Mouse (Mus musculus) layer of hippocampus, postnatal 36 days (tissue): ENCODE data around the gene Serpina1f. TPM values are rescaled to one million over a fixed set of nuclear protein-coding genes. Genes with fewer than 3 reads are reported as not detected.
"Not testable (repeated sequence)": the region's sequence is repeated elsewhere in the genome, so short reads cannot be mapped to it uniquely, and the experiment has no call there.

ENCODE experiments used
- DNase-seq, 2 experiments: peaks; one replicate each; pipeline ENCODE4 v3.0.0; 2022
- total RNA-seq, 2 experiments: library from RNA; stranded (reverse); gene quantifications; 2 replicates each; pipeline ENCODE4 v1.2.3; 2021

The Serpina1f gene
- total RNA-seq, 2 experiments from 2014 or later, result not detected

DNA sequence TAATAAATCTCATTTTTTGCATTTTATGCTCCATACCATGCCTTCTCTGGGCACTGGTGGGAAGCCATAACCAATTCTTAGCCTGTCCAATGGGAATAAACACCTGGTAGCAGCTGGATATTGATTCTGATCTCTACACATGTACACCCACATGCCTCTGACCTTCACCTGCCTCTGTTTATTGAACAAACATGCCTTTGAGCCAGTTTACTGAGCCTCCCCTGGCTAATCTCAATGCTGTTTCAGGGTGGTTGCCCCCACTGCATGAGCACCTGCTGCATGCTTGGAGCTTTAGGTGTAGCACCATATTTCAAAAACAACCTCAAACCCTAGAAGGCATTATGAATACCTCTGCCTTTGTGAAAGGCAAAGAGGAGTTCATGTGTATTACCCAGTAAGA is 33.3 kb downstream of the Serpina1f start:
- not testable (repeated sequence) for DNase-seq

DNA sequence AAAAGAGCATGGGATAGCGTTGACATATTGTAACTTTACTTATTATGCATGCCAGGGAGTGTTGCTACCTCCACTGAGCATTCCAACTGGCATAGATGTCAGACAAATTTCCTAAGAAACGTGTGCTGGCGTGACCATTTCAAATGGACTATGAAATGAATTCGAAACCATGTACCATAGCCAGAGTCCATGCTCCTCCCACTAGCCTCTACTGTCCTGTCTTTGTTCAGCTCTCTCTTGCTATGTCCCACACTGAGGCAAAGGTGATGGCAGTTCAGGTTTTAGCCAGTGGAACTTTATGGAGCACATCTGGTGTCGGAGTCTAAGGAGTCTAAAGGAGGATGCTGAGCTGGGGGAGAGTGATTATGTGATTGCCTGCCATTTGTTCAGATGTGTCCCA is 35.3 kb downstream of the Serpina1f start:
- no peak for DNase-seq

DNA sequence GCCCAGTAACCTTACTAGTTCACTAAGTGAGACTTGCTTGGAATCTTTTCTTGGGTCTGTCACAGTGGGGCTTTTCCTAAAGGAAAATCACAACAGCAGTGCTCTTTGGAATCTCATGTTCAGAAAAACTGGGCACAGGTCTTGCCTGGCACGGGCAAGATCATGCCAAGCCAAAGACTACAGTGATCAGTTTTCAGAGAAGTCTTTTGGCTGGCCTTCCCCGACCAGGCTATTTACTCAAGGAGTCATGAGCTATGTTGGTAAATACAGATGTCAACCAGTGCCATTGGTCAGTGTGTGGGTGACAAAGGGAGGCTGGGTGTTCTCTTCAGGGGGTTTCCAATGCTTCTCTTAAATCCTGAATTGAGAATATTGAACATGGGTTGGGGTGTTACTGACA is 36.2 kb downstream of the Serpina1f start:
- no peak for DNase-seq

DNA sequence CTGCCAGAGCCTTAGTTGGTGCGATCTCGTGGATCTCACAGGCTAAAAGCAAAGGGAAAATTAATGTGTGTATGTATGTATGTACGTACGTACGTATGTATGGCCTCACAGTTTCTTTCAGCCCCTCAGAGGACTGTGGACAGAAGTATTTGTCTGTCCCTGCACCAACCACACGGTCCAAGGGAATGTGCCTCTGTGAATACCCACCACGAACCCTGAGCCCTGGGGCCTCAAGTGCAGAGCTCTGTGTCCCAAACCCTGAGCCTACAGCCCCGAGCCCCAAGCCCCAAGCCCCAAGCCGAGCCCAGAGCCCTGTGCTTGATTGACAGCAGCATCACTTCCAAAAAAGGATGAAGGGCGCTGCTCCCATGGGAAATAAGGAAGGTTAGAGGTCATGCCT is 37.3 kb downstream of the Serpina1f start:
- DNase-seq, result no peak

DNA sequence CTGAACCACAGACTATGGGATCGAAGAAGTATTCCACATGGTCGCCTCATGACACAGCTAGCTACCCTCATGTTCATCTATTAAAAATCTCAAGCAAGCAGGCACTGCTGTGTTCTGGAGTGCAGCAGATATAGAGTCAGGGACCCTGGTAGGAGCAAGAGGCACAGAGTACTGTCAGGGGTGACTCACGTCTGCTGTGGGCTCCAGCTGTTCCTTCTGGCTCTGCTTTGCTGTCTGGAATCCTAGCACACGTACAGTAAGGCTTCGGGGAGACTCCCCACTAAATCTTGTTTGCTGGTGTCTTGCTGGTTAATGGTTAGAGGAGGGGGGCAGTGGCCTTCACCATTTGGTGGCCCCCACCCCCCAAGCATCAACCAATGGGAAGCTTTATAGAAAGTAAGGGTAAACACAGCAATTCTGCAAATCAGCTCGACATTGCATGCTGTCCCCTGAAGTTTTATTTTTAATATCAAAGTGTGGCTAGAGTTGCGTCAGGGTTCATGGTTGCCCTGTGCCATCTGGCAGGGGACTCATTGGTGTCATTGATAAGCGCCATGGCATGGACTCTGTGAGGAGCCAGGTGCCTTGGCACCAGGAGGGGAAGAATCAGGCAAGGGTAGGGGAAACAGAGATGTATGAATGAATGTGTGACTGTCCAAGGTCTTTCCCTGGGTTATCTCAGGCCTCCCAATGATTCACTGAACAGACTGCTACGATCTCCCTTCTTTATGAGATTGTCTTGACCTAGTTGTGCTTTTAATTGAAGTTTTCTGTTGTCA is 38.3 kb downstream of the Serpina1f start, which contains the start of gene Serpina6:
Gene Serpina6 (minus strand): TSS at position 365 of the 779 bp plus-strand sequence.
- no peak for DNase-seq

DNA sequence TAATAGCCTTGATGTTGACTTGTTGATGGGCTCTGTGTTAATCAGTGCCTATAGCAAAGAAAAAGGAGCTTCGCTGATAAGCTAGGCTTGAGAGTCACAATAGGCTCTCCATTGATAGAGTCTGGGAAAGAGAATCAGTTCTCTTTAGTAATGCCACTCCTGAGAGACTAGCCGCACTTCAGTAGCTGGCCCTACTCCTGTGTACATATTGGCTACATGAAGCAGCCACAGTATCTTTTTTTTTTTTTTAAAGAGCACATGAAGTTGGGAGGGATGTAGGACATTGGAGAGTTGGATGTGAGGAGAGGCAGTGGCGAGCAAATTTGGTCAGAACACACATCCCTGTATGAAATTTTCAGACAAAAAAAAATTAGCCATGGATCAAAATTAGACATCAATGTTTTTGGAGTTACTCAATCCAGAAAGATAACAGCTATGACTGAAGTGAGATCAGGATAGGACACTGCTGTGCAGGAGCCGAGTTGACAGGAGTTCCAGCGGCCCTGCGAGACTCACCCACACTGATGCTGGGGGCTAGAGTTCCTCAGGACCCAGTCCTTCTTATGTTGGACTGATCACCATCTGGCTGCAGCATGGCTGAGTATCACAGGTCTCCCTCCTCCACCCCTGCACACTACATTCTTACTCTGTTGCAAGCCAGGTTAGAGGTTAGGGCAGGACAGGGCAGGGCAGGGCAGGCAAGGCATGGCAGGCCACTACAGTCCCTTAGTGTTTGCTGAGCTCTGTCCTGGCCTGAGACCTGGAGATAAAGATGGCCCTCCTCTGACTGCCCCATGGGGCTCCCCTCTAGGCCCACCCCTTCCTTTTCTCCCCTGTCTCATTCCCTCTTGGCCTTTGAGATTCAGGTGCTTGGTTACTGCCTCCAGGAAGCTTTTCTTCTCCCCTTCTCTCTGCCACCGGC is 39.9 kb downstream of the Serpina1f start:
- no peak for DNase-seq

DNA sequence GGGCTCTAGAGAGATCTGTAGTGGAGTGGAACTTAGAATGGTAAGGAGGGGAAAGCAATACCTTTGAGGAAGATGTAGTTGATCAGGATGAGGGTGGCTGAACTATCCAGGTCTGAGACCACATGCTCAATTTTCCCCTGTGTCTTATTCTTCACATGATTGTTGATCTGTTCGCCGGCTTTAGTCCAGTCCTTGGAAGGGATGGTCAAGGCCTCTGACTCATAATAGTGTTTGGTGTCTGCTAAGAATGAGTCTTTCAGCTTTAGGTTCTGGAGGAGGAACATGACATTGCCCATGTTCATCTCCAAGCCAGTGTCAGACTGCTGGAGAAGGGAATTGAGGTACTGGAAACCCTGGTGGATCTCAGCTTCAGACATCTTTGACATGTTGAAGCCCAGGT is 41.5 kb downstream of the Serpina1f start:
- no peak for DNase-seq

DNA sequence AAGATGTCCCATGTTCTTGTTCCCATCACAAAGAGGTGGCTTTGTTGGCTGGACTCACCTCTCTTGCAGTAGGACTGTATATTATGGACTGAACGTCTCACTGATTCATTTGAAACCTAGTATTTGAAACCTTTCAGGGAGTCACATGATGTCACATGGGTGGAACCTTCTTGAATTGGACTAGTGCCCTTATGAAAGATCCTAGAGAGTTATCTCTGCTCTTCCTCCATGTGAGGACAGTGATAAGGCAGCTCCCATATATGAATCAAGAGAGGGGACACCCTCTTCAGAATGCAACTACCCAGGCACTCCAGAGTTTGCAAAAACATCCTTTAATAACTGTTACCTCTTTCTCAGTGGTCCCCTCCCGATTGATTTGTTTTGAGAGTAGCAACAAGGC is 49.0 kb downstream of the Serpina1f start:
- no peak for DNase-seq

DNA sequence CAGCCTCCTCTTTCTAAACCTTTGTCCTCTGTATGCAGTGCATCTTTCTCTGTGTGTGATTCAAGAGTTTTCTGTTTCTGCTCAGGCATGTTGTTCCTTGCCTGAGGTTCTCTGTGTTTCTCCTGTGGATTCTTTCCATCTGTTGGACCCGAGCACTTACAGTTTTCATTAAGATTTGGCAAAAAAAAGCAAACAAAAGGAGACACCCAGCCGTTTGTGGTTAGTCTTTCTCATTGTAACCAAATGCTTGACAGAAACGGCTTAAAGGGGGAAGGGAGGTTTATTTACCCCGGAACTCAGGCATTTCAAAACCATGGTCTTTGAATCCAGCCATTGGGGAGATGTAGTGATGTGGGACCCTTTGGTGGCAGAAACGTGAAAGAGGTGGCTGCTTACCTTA is 50.7 kb downstream of the Serpina1f start:
- DNase-seq, result no peak

DNA sequence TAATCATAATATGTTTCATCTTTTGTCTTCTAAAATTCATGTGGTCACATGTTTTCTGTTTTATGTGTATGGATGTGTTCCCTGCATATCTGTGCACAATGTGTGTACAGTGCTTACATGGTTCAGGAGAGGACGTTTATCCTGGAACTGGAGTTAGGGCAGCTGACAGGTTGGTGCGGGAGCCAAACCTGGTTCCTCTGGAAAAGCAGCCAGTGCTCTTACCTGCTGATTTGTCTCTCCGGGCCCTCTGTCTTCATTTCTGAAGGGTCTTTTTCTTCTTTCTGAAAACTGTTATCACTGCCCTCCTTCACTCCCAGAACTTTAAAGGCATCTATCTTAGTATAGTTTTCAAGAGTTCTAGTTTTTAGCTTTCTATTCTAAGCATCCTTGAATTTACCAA is 51.5 kb downstream of the Serpina1f start:
- DNase-seq, result no peak

DNA sequence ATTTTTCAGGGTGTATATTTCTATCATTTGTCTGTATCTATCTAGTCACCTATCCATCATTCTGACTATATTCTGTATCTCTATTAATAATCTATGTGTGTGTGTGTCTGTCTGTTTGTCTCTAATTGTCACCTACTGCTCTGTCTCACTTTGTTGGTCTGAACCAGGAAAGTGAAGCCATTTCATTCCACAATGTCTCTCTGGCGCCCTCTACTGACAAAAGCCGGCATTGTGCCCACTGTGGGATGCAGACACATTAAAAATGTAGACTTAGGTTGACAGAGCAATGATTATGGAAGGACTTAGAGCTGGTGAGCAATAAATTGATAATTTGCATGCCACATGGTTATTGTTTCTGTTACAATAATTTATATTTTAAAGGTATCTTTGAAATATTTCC is 52.0 kb downstream of the Serpina1f start:
- DNase-seq, result peak; percentile 73 to 84

Other genes starting within 250 kb of the Serpina1f start
- gene Ifi27l2b, start 238.3 kb downstream of the Serpina1f start, total RNA-seq, result not detected
- gene Ppp4r4, start 163.2 kb downstream of the Serpina1f start, total RNA-seq, result 10 to 100 TPM; 49.2 to 49.3 TPM
- not detected for gene Serpina10, start 64.1 kb downstream of the Serpina1f start, total RNA-seq
- gene Serpina6, start 38.3 kb downstream of the Serpina1f start, total RNA-seq, result not detected
- gene Serpina16, start 19.4 kb downstream of the Serpina1f start, total RNA-seq, result not detected
- not detected for gene Serpina1d, start 78.1 kb upstream of the Serpina1f start, total RNA-seq
- not detected for gene Serpina1b, start 134.8 kb upstream of the Serpina1f start, total RNA-seq
- gene Serpina1a, start 168.0 kb upstream of the Serpina1f start, total RNA-seq, result not detected
- gene Serpina1c, start 209.4 kb upstream of the Serpina1f start, total RNA-seq, result not detected